Mouse (Mus musculus) right cerebral cortex, postnatal 4 days (tissue): ENCODE measurements around the gene Olfr598.
"Not testable (repeated sequence)": the region's sequence is repeated elsewhere in the genome, so short reads cannot be mapped to it uniquely, and the experiment has no call there.

Experiments used
- DNase-seq: peaks from one replicate; pipeline ENCODE4 v3.0.0-alpha.2; 2022

The Olfr598 gene

GRCm38 (mm10) chr7:103323268-103323667 is at the start of gene Olfr598:
Gene Olfr598 (plus strand): TSS chr7:103323568.
- no peak for DNase-seq

- DNase-seq: not testable (repeated sequence)
Observed at GRCm38 (mm10) chr7:103305348-103305747, 18.0 kb upstream of the Olfr598 start, which contains the start of gene Olfr596. Gene Olfr596 (plus strand): TSS chr7:103305648.

DNA sequence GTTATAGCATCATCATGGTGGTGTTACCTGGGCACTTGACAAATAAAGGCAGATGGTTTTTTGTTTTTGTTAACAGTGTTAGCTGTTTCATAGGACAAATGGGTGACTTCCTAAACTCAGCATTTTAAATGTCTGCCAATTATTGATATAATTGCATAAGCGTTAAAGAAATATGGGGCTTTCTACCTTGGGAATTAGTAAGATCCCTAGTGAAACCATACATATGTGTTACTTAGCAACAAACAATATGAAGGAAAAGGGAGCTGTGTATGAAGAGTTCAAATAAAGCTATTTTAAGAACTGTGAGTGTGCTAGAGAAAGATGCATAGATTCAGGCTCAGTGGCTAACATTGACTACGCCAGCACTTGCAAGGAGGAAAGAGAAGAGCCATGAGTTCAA is 7.4 kb upstream of the Olfr598 start, which contains the start of gene Olfr597:
Gene Olfr597, plus strand, starts transcription at position 301 of the 400 bp plus-strand sequence.
- not testable (repeated sequence) for DNase-seq

DNA sequence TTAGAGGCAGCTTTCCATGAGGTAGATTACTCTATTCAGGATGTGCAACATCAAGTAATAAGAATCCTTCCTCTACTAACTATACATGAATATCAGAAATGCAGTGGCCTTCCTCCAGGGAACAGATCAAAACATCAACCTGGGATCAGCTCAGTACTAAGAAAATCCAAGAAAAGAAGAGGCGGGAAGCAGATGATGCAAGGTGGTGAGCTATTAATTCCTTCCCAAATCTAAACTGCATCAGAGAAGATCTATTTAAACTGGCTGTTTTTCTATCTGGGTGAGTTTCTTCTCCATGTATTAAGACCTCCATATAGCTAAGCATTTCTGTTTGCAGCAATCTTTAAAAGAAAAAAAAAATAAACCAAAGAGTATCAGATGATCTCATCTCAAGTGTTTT is 12.2 kb downstream of the Olfr598 start, which contains the start of gene Olfr599:
Gene Olfr599, plus strand, starts transcription at position 301 of the 400 bp plus-strand sequence.
- no peak for DNase-seq

DNA sequence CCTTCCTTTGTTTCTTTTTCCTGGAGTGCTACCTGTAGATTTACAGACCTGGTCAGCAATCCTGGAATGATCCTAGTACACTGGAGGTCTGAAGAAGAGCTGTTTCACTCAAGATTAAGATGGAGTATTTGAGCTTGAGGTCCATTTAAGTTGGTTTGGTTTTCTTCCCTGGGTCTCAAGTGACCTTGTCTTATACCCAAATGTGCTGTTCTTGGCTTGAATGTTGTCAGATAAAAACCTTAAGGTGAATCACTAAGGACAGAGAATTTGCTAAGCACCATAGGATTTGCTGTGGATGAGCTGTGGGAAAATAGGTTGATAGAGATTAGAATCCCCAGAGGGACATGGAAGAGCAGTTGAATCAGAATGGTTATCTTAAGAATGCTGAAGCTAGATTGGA is 26.2 kb downstream of the Olfr598 start, which contains the start of gene Olfr600:
Gene Olfr600, minus strand, starts transcription at position 101 of the 400 bp plus-strand sequence.
- no peak for DNase-seq

GRCm38 (mm10) chr7:103362555-103362954 is 39.2 kb downstream of the Olfr598 start, which contains the start of gene Olfr601:
Gene Olfr601 (minus strand): TSS chr7:103362655.
- no peak for DNase-seq
